Mouse (Mus musculus) left cerebral cortex, adult 11 months (tissue): Measurements from ENCODE around the gene Usp18.

ENCODE experiments used
- DNase-seq: peaks from one replicate; pipeline ENCODE4 v3.0.0; 2022; ENCODE audit warnings: low spot score

Gene Usp18

DNA sequence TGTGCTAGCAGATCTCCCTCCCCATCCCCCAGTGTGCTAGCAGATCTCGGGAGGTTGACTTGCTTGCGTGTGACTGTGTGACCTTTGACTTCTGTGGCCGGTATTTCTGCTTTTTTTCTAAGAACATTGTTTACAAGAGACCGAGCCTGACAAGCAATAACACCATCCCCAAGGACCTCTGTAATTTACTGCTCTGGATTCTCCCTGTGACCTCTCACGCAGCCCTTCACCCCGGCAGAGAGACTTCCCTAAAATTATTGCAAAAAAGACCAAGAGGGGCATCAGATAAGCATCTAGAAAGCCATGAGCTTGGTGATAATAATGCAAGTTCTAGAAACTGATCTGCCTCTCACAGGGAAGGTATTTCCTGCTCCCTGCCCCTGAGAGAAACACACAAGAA, 20.7 kb upstream of the Usp18 start:
- no peak for DNase-seq

DNA sequence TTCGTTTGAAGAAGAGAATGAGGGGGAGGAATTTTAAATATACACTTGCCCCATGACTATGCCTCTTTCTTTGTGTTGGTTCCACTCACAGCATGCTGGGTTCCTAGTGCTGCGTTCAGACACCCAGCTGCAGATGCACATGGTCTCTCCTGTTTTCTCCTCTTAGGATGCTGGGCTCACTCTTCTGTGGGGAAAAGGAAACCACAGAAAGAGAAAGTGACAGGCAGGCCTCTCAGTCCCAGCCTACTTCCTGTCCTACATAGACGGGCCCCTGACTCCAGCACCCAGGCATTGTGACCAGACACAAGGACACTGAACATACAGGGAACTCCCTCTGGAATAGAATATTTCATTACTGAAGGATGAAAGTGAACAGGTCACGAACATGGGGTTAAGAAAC, 19.7 kb upstream of the Usp18 start:
- DNase-seq, result no peak

DNA sequence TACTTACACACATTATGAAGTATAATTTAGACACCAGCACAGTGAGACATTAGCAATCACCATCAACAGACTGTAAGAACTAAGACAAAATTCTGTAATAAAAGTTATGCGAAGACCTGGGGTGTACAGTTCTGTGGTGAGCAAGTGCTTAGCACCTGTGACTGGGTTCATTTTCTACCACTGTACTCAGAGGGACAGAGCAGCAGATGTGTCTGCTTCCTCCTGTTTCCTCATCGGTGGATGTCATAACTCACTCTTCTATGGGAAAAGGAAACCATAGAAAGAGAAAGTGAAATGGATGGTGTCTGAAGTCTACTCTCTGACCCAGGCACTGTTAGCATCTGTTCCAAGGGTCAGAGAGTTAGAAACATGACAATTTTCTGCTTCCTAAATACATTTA, 19.0 kb upstream of the Usp18 start:
- DNase-seq, result no peak

DNA sequence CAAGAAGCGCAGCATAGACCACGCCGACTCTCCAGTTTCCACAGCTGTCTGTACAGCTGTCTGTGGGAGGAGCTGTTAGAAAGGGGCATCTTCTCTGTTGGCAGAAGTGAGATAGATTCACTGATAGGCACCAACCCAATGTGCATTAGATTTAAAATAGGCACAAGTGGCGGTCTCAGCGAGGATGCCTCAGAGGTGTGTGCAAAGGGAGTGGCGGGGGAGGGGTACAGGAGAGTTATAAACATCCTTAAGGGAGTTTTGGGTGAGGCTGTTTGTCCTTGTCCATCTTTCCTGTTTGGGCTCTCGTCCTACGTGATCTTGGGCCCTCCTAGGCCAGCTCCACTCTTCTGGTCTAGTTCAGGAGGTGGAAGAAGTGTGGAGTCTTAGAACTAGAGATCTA, 17.3 kb upstream of the Usp18 start:
- no peak for DNase-seq

DNA sequence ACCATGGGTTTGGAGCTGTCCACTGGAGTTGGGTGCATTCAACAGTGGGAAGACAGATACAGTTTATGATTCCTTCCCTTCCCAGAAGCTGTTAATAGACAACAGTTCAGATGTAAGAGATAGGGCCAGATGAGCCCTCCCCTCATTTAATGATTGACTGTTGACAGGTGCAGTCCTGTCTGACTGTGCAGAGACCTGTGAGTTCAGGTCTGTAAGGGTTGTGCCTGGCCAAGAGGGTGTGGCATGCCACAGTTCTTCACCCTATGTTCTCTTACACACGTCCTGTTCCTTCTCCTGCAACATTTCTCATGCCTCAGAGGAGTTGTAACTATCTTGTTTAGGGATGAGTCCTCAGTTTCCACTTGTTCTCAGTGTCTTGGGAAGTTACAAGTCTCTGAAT, 13.1 kb upstream of the Usp18 start:
- no peak for DNase-seq

DNA sequence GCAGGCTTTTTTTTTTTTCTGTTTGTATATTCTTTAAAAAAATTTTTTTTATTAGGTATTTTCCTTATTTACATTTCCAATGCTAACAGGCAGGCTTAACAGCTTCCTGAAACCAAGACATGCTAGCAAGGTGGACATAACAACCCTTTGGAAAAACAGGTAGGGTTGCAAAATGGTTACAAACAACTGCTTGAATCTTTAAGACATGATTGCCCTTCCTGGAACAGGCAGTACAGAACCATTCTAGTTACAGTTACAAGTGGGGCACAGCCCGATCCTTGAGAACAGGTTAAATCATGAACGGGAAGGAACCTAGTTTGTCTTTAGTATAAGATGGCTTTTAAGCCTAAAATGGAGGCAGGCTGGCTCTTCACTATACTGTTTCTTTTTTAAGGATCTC, 9.3 kb upstream of the Usp18 start:
- no peak for DNase-seq

DNA sequence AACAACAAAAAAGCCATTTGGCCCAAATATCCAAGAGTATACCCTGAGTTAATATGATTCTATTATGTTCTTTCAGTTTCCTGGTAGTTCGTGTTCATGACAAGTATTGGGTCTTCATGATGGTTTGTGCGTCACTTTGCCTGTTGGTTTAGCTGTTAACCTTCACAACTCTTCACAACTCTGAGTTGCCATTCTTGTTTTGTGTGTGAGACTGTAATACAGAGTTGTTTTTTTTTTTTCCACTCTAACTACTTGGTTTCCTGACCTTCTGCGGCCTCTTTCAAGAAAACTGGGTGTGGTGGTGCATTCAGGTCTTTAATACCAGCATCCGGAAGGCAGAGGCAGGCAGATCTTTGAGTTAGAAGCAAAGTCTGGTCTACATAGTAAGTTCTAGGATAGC, 7.5 kb upstream of the Usp18 start:
- DNase-seq, result no peak

DNA sequence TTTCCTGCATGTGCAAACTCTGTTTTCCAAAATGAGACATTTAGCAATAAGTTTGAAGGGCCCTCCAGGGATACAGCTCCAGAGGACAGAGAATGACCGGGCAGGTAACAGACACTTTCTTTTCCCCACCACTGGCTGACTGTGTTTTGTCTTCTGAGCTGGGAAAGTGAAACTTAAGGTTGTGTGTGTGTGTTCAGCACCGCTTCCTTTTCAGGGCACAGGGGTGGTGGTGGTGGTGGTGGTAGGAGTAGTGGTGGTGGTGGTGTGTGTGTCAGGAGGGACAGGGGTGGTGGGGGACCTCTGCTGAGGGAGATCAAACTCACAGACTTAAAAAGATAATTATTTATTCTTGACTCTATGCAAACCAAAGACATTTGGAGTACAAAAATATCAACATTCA, 3.9 kb upstream of the Usp18 start:
- no peak for DNase-seq

DNA sequence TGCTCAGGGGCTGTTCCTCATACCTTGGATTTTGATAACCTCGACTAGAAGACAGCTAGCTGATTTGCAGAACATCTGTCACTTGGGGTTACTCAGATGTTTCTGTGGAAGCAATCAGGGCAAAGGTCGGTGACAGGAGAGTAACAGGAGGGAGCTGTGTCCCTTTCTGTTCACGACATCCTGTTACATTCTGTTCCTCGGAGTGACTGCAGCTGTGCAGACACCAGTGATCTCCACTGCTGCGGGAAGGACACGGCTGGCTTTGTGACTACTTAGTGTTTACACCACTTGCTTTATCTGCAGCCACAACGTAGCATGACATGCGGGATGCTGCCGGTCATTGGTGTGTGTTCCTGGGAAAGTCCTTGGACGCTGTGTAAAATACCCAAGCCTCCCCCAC, 2.5 kb upstream of the Usp18 start:
- DNase-seq, result no peak

DNA sequence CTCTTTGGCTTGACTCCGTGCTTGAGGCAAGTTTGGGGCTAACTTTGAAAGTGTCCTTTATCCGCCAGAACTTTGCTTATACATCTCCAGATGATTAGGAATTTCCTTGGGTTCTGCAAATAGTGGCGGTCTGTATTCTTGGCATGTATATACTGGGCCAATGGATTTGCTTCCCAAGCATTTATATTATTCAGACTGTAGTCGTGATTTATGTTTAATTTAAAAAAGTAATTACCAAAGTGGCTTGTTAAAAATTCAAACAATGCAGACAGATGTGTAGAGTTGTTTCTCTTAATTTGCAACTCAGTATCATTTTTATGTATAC, 293 bp downstream of the Usp18 start:
- DNase-seq, result no peak

DNA sequence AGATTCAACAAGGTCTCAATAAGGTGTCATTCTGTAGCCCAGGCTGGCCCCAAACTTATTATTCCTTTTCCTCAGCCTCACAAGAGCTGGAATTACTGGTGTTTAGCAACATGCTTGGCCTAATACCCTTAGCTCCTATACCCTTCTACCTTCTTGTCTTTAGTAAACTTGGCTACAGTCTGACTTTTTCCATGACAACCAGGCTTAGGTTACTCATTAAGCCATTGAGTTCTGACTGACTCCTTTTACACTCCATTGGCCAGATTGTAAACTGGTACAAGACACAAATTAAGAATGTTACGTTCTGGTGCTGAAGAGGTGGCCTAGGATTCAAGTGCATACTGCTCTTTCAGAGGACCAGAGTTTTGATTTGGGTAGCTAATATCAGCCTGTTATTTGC, 4.7 kb downstream of the Usp18 start:
- DNase-seq, result no peak

DNA sequence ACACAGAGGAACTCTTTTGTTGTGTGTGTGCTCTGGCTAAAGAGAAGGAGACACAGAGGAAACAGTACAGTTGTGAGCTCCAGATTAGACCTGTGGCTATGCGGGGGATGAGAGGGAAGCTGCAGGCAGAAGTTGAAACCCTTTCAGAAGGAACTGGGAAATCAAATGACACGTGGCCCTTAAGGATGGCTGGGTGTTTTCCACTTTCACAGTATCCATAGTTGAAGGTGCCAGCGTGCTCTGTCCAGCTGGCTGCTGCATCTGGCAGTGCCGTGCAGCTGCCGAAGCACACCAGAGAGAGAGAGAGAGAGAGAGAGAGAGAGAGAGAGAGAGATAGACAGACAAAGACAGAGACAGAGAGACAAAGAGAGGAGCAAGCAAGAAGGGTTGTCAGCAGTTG, 5.5 kb downstream of the Usp18 start:
- DNase-seq, result no peak

DNA sequence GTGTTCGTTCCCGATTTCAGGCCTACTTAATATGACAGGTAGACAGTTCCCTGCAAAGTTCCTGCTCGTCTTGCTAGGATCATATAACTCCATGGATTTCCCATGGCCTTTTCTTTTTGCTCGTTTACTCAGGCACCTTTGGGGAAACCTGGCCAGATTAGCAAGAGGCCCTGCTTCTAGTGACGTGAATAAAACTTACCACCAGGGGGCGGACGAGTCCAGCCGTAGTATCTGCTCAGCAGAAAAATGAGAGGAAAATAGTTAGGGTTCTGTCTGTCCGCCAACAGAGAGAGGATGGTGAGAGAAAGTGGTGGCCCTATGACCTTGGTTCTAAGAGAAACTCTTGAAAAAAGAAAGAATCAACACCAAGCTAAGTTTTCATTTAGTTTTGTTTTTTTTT, 14.8 kb downstream of the Usp18 start:
- peak; percentile 36 for DNase-seq

DNA sequence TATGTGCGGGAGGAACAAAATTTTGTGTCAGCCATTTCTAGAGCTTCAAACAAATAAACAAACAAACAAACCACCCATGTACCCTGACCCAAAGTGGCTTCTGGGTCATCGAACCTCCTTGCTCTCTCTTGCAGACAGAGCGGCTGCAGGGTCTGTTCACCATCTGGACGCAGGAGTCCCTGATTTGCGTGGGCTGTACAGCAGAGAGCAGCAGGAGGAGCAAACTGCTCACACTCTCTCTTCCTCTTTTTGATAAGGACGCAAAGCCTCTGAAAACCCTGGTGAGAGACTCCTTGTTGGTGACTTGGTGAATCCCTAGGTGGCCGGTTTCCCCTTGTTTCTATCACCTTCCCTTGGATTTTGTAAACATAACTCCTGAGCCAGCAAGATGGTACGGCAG, 15.5 kb downstream of the Usp18 start:
- no peak for DNase-seq

DNA sequence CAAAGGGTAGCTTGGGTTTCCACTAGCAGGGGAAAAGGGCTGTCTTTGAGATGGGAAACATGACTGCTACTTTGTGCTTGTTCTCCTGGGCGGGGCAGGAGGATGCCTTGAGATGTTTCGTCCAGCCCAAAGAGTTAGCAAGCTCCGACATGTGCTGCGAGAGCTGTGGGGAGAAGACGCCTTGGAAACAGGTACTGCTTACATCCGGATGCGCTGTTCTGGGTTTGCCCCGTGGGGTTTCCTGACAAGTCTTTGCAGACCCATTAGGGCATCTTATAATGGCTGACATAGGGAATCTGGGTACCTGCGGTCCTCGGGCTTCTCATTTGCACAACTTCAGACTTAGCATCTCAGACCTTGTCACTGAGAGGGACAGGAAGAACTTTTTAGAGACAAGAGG, 16.3 kb downstream of the Usp18 start:
- DNase-seq, result no peak

DNA sequence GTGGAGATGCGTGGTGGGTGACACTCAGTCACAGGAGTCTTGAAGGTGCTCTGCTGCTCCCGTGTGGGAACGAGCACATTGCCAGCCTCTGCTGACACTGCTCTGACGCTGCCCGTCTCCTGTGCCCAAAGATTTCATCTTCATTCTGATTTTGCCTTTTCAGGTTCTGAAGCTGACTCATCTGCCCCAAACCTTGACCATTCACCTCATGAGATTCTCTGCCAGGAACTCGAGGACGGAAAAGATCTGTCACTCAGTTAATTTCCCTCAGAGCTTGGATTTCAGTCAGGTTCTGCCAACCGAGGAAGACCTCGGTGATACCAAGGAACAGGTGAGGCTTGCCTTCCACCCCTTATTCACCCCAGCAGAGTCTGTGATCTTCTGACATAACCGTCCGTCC, 16.8 kb downstream of the Usp18 start:
- DNase-seq, result no peak

DNA sequence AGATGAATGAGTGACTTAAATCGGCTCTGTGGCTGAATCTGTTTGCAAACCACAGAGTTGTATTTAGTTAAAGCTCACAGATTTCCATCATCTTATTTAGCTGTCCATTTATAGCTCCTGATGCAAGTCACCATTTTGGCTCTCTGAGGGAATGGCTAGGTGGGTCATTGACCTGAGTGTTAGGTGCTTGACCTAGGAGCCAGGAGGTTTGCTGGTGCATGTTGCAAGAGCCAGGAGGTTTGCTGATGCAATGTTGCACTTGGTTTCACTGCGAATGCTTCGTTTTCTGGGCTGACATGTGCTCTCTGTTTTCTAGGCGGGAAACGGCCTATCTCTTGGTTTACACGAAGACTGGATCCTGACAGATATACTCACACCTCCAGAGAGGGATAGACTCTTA, 24.4 kb downstream of the Usp18 start:
- no peak for DNase-seq

DNA sequence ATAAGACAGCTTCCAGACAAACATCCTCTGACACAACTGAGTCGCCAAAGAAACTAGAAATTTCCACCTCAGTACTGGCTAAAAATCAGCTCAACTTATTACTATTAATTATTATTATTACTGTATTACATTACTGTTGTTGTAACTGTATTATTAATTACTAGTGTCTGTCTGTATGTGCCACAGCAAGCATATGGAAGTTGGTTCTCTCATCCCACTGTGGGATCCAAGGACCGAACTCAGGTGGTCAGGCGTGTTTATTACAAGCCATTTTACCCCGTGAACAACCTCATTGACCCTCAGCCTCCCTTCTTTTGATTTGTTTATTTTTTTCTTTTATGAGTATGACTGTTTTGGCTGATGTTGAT, 26.0 kb downstream of the Usp18 start:
- DNase-seq, result no peak

DNA sequence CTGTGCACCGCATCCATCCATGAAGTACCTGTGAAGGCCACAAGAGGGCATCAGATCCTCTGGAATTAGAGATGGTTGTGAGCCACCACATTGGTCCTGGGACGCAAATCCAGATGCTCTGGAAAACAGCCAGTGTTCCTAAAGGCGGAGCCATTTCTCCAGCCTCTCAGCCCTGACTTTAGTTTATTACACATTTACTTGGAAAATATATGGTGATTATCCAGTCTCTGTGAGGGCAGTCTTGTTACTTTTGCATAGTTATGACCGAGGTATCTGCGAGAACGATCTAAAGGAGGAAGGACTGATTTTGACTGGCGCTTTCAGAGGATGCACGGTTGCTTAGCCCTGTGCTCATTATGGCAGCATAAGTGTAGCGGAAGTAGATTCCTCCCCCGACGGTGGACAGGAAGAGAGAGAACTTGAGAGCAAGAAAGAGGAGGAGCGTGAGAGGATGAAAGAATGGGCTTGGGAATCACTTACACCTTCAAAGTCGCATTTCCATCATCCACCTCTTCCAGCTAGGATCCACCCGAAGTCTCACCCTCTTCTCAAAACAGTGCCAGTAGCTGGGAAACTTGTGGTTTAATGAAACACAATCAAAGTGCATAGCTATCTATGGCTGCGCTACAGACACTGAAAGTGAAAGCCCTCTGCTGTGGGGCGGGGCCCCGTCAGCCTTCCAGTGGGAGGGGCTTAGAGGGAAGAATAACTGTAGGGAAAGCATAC, 26.5 kb downstream of the Usp18 start:
- peak; percentile 80 for DNase-seq

DNA sequence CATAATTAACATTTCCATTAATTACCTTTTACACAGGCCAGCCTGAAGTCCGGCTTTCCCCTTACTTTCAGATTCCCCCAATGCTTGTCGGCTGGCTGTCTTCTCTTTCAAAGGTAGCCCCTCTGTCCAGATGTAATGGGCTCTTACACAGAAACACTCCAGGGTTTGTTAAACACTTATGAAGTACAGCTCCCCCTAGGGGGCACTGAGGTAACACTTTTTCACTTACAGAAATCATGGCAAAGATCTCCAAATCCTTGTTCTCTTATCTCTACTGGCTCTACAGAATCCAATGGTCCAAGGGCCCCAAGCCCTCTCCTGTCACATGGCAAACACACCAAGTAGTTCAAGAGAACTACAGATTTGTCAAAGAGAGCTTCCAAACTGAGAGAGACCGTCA, 28.6 kb downstream of the Usp18 start:
- peak; percentile 17 for DNase-seq

DNA sequence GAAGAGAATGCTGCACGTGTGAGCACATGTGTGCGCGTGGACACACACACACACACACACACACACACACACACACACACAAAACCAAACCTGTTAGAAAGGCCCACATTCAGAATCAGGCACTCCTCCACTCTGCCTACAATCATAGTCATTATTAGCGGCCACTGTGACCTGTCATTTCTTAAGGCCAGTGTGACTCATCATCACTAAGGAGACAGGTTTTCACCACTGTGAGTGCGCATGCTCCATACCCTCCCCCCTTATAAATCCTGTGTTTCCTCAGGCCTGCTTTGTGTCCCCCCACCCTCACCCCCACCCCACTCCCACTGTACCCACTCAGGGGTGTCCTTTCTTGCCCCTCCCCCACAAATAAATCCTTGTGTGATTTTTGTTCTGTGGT, 38.4 kb downstream of the Usp18 start:
- no peak for DNase-seq

DNA sequence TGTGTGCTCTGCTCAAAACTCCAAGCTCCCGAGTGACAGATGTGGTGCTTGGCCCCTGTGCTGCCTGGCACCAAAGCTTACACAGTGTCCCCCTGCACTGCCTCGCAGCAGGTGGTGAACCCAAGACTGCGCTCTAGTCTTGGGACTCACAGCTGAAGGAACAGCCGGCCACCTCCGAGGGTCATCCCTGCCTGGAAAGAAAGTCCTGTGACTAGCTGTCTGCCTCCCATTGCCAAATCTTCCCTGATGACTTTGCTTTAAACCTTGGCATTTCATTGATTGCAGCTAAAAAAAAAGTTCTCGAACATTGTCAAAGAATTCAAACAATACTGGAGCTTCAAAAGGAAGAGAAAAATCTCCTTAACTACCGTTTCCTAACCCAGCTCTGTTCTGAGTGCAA, 53.6 kb downstream of the Usp18 start:
- DNase-seq, result no peak

DNA sequence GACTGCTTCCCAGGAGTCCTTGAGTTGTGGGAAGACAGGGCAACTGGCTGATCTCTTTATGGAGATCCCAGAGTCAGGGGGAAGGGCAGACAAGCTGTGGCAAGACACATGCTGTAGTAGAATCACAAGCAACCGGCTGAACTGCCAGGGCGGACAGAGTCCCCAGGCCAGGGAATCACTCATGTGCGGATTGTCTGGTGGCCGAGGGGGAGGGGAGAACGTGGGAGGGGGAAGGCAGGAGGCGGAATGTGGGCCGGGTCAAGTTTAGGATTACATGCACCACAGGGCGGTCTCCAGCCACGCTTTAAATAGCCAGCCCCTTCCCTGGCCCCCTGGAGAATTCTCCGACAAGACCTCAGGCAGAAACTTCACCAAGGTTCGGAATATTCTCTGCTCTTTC, 54.2 kb downstream of the Usp18 start, which contains the start of gene Slc6a13:
TSS of gene Slc6a13 (plus strand) at position 274 of the 400 bp plus-strand sequence.
- no peak for DNase-seq

DNA sequence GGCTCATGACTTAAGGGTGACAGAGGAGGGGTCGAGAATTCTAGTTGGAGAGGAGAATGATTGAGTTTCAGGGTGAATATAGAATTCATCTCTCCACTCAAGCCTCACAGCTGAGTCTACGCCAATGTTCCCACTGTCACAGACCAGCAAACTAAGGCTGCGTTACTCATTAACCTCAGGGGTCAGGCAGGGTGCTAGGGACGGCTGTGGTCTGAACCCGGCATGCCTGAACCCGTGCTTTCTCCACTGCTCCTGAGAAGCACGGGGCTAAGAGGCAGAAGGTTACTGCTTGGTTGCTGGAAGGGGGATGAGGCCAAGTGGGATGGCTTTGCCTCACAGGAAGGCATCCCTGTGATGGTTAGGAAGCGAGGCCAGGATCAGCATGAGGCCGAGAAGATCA, 54.8 kb downstream of the Usp18 start:
- DNase-seq, result no peak
